Mouse (Mus musculus) lung, embryonic 14.5 days (tissue): ENCODE results near the gene Wfdc3. TPM values are rescaled to one million over a fixed set of nuclear protein-coding genes. Genes with fewer than 3 reads are reported as not detected.

Source experiments
- ATAC-seq: fragments of 200-750 bp; cut with Nextera tagmentation; 2 replicates; pipeline ENCODE4 v1.8.0; 2017; ENCODE audit warnings: mild to moderate bottlenecking, moderate TSS enrichment, moderate library complexity; ENCODE audit not compliant: insufficient read depth
- DNase-seq: peaks from one replicate; pipeline ENCODE4 v3.0.0-alpha.2; 2015
- H3K27ac ChIP-seq: fragments of 300-500 bp; sonication (generic); 2 replicates; pipeline ENCODE4 v1.5.1; 2014; ENCODE audit warnings: low read depth, mild to moderate bottlenecking, moderate library complexity
- H3K27me3 ChIP-seq: fragments of 300-500 bp; sonication (generic); 2 replicates; pipeline ENCODE4 v1.6.1; 2014; ENCODE audit warnings: low read length, control low read depth; ENCODE audit not compliant: insufficient read depth
- H3K36me3 ChIP-seq: fragments of 300-500 bp; sonication (generic); 2 replicates; pipeline ENCODE4 v1.6.1; 2014; ENCODE audit warnings: control low read depth; ENCODE audit not compliant: insufficient read depth
- H3K4me1 ChIP-seq: fragments of 300-500 bp; sonication (generic); 2 replicates; pipeline ENCODE4 v1.6.1; 2014; ENCODE audit warnings: antibody characterized with exemption, control low read depth; ENCODE audit not compliant: insufficient read depth
- H3K4me2 ChIP-seq: fragments of 300-500 bp; sonication (generic); 2 replicates; pipeline ENCODE4 v1.6.1; 2014; ENCODE audit warnings: mild to moderate bottlenecking
- H3K4me3 ChIP-seq: fragments of 300-500 bp; sonication (generic); 2 replicates; pipeline ENCODE4 v1.5.1; 2014; ENCODE audit warnings: low read depth, low read length
- H3K9ac ChIP-seq: fragments of 300-500 bp; sonication (generic); 2 replicates; pipeline ENCODE4 v1.6.1; 2014
- H3K9me3 ChIP-seq: fragments of 300-500 bp; sonication (generic); 2 replicates; pipeline ENCODE4 v1.6.1; 2016; ENCODE audit warnings: low read depth, low read length, control low read depth
- CTCF ChIP-seq: IDR thresholded peaks from 2 replicates; pipeline ENCODE4 v1.5.1; 2016; ENCODE audit warnings: antibody characterized with exemption, low read depth
- WGBS: fragments of 180-500 bp; shearing (Covaris S2); extraction: QIAGEN DNeasy Blood & Tissue Kit; methylation state at CpG from one replicate; pipeline ENCODE4 v1.1.7; 2014; 5-methylcytosine and 5-hydroxymethylcytosine counted together
- polyA plus RNA-seq: library from polyadenylated mRNA; unstranded; fragments of >200 nt; fragmentation: Nextera tagmentation; extraction: Ambion mirVana; gene quantifications from 2 replicates; pipeline ENCODE4 v1.2.1, GENCODE M21; 2014

The Wfdc3 gene
- polyA plus RNA-seq, 1 experiment from 2014 or later: 1.3 TPM

DNA sequence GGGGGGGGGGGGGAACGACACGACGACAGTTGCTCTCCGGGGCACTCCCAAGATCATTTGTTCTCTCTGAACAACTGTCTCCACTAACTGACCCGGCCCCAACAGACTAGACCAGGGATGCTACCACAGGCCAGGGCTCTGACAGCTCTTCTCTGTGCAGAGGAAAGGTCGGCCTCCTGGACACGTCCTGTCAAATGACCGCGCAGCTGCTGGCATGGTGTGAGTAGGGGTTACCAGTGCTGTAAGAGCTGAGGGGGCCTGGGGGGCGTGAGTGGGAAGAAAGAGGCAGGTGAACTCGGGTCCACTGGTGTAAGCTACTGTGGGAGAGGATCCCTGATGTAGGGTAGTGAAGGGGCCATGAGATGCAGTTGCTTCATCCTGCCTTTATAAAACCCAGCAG lies 12.1 kb upstream of the Wfdc3 start:
- Histone ChIP-seq H3K27ac (no peak overlapping the region; the same call in 1 of the 2 replicates), H3K9ac (no peak overlapping the region), H3K4me3 (no peak overlapping the region), H3K36me3 (peaks cover 96% of the 10 kb centered on the region), H3K4me2 (no peak overlapping the region), H3K27me3 (no peaks in the 10 kb centered on the region), H3K4me1 (no peaks in the 10 kb centered on the region), H3K9me3 (no peaks in the 10 kb centered on the region)
- ATAC-seq (no peak), DNase-seq (no peak)
- 86% methylated on average over 11 of the region's 11 CpGs for WGBS
- TF ChIP-seq CTCF: no peak

DNA sequence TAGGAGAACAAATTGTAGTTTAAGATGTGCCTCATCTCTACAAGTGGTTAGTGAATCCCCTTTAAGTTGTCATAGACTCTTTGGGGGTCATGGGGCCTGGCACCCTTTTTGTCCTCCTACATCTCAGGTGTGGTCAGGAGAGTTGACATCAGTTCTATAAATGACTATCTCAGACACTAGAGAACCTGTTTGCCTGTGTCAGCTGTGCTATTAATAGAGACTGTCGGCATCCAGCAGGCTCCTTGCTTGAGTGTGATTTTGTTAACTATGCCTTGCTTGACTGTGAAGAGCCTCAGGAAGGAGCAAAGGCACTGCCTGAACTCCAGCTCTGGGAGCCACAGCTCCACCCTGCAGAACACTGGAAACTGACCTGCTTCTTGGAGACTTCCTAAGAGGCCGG lies 9.1 kb upstream of the Wfdc3 start:
- no peak for TF ChIP-seq CTCF
- Histone ChIP-seq H3K9me3 (no peaks in the 10 kb centered on the region), H3K36me3 (peaks cover 95% of the 10 kb centered on the region), H3K27ac (no peak overlapping the region), H3K4me2 (no peak overlapping the region), H3K27me3 (no peaks in the 10 kb centered on the region), H3K4me1 (no peaks in the 10 kb centered on the region), H3K4me3 (no peak overlapping the region), H3K9ac (no peak overlapping the region)
- ATAC-seq: no peak
- DNase-seq: no peak
- WGBS: 83% methylated on average over 2 of the region's 2 CpGs

DNA sequence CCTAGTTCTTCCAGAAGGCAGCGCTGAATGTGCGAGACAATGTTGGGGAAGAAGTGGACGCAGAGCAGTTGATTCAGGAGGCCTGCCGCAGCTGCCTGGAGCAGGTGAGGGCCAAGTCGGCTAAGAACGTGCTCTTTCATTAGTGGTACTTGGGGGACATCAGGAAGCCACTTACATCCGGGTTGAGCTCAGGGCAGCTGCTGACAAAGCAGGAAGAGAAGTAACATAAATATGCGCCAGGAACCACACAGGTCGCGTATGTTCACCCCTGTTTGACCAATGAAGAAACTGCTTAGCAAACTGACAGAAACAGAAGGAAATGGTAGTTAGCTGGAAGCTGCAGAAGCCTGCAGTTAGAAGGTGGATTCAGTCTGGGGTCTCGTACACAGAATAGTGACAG lies 8.4 kb upstream of the Wfdc3 start:
- H3K4me2 ChIP-seq: no peak overlapping the region
- no peak overlapping the region for H3K27ac ChIP-seq
- H3K36me3 ChIP-seq: peaks cover 95% of the 10 kb centered on the region
- no peak overlapping the region for H3K4me3 ChIP-seq
- 77% methylated on average over 11 of the region's 11 CpGs for WGBS
- no peaks in the 10 kb centered on the region for H3K27me3 ChIP-seq
- no peak for TF ChIP-seq CTCF
- H3K4me1 ChIP-seq: no peaks in the 10 kb centered on the region
- ATAC-seq (no peak), DNase-seq (peak; percentile 11)
- H3K9me3 ChIP-seq: no peaks in the 10 kb centered on the region
- H3K9ac ChIP-seq: no peak overlapping the region

DNA sequence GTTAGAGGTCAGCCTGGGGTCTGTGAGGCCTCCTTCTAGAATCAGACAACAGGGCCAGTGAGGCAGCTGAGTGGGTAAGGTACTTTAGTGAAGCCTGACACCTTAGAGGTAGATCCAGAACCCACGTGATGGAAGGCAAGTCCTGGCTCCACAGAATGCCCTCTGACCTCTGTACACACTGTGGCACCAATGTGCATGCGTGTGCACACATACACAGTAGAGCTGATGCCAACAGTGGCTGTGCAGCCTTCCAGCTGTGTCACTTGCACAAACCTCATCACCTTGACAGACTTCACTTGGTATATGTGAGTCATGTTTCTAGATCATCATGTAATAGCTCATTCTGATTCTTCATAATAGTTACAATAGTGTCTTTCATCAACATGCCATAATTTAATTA lies 6.7 kb upstream of the Wfdc3 start:
- ATAC-seq (no peak), DNase-seq (no peak)
- Histone ChIP-seq H3K36me3 (peaks cover 95% of the 10 kb centered on the region), H3K4me1 (no peaks in the 10 kb centered on the region), H3K4me3 (no peak overlapping the region), H3K9ac (no peak overlapping the region), H3K27ac (no peak overlapping the region), H3K9me3 (no peaks in the 10 kb centered on the region), H3K27me3 (no peaks in the 10 kb centered on the region), H3K4me2 (no peak overlapping the region)
- 80% methylated on average over 2 of the region's 2 CpGs for WGBS
- TF ChIP-seq CTCF: no peak

DNA sequence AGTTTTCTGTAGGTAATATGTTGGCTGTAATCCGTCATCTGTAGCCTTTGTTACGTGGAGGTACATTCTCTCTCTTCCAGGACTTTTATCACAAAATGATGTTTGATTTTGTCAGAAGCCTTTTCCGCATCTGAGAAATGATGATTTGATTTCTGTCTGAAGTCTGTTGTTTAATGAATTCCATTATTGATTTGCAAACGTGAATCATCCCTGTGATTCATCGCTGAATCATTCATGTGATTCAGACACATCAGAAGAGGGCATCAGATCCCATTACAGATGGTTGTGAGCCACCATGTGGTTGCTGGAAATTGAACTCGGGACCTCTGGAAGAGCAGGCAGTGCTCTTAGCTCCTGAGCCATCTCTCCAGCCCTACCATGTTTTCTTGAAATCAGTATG lies 3.3 kb upstream of the Wfdc3 start:
- 91% methylated on average over 6 of the region's 6 CpGs for WGBS
- DNase-seq (no peak), ATAC-seq (no peak)
- H3K27ac ChIP-seq: no peak overlapping the region
- H3K4me3 ChIP-seq: no peak overlapping the region
- H3K4me1 ChIP-seq: no peaks in the 10 kb centered on the region
- no peak overlapping the region for H3K9ac ChIP-seq
- peaks cover 64% of the 10 kb centered on the region for H3K36me3 ChIP-seq
- H3K9me3 ChIP-seq: no peaks in the 10 kb centered on the region
- no peaks in the 10 kb centered on the region for H3K27me3 ChIP-seq
- no peak overlapping the region for H3K4me2 ChIP-seq
- TF ChIP-seq CTCF: no peak

DNA sequence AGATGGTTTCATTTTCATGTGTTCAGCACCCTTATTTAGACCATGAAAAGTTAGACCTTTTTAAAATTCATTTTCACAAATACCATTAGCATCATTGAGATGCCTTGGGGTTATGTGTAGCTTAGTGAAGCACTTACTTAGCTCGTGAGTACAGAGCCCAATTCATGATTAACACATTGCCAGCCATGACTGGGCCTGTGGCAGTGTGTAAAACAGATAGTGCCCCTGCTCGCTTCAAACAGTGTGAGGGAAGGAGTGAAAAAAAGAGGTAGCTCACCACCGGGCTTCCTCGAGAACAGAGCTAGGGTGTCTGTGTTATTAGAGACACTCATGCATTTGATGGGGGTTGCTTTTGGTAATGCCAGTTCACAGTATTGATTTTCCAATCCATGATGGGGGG lies 2.5 kb upstream of the Wfdc3 start:
- TF ChIP-seq CTCF: no peak
- H3K4me3 ChIP-seq: no peak overlapping the region
- no peaks in the 10 kb centered on the region for H3K4me1 ChIP-seq
- H3K4me2 ChIP-seq: no peak overlapping the region
- ATAC-seq: no peak
- no peaks in the 10 kb centered on the region for H3K9me3 ChIP-seq
- 86% methylated on average over 4 of the region's 4 CpGs for WGBS
- no peak for DNase-seq
- H3K27ac ChIP-seq: no peak overlapping the region
- no peak overlapping the region for H3K9ac ChIP-seq
- peaks cover 57% of the 10 kb centered on the region for H3K36me3 ChIP-seq
- no peaks in the 10 kb centered on the region for H3K27me3 ChIP-seq

DNA sequence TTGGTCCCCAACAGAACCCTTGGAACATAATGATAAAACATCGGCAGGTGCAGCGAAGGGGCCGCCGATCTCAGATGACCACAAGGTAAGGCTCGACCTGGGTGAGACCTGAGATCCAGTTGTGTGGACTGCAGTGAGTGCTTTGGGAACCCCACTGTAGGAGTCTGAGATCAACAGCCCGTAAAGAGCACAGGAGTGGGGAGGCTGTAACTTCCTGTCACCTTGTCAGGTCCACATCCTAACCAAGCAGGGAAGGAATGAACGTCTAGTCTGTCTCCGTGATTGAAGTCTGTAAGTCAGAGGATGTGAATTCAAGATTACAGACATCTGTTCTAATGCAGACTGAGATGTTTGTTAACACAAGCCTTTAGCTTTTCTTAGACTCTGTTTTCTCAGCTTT lies 962 bp upstream of the Wfdc3 start:
- no peak for TF ChIP-seq CTCF
- Histone ChIP-seq H3K36me3 (peaks cover 43% of the 10 kb centered on the region), H3K4me2 (peak overlapping the region; percentile 91), H3K9ac (peak overlapping the region; percentile 91), H3K9me3 (no peaks in the 10 kb centered on the region), H3K4me1 (no peaks in the 10 kb centered on the region), H3K4me3 (peak overlapping the region; percentile 91), H3K27me3 (no peaks in the 10 kb centered on the region), H3K27ac (peak overlapping the region; percentile 66; the same call in 1 of the 2 replicates)
- ATAC-seq (no peak), DNase-seq (no peak)
- WGBS: 48% methylated on average over 8 of the region's 8 CpGs

DNA sequence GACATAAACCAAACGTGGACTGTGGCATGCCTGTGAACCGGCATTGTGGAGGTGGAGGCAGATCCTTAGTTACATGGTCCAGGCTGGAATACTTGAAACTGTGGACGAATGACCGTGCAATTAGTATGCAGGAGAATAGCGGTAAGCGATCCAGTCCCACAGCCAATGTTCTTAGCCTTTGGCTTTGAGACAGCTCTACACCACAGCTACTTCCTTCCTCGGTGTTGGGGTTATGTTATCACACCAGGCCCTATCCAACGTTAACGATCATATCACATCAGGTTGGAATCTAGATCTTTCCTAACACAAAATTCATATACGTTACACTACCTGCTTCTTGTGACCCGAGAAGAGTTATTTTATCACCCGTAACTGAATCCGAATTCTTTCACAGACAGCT lies 744 bp downstream of the Wfdc3 start:
- Histone ChIP-seq H3K9ac (peak overlapping the region; percentile 91; the same call in 1 of the 2 replicates), H3K36me3 (peaks cover 28% of the 10 kb centered on the region), H3K9me3 (no peaks in the 10 kb centered on the region), H3K4me3 (peak overlapping the region; percentile 91), H3K27me3 (no peaks in the 10 kb centered on the region), H3K27ac (no peak overlapping the region), H3K4me1 (no peaks in the 10 kb centered on the region), H3K4me2 (peak overlapping the region; percentile 91)
- no peak for DNase-seq
- no peak for TF ChIP-seq CTCF
- WGBS: 69% methylated on average over 13 of the region's 13 CpGs
- no peak for ATAC-seq
